Mouse (Mus musculus) kidney, postnatal 10 days (tissue): ENCODE measurements at regions not wholly inside any gene's neighbourhood (a gene's known extent, or its start where the extent isn't known, plus 50 kb on each side); places are given as distances from the start of the nearest gene placed in this dataset.
A peak's percentile ranks its signal among the peaks of the same experiment; 100 is the strongest.

Source experiments
- DNase-seq: peaks from one replicate; pipeline ENCODE4 v3.0.0; 2021; ENCODE audit warnings: mixed read lengths

GRCm38 (mm10) chr13:94619511-94619910, 169.2 kb upstream of the Tbca start:
- no peak for DNase-seq

- DNase-seq = no peak
These were observed 158.7 kb upstream of the Tbca start for GRCm38 (mm10) chr13:94630055-94630454.

- no peak for DNase-seq
These were observed 158.0 kb upstream of the Tbca start for GRCm38 (mm10) chr13:94630685-94631084.

- DNase-seq = no peak
These were observed 156.0 kb upstream of the Tbca start for GRCm38 (mm10) chr13:94632730-94633129.

GRCm38 (mm10) chr13:94640336-94640735, 148.4 kb upstream of the Tbca start:
- no peak for DNase-seq

- DNase-seq = peak; percentile 43
These were observed 143.2 kb upstream of the Tbca start for GRCm38 (mm10) chr13:94645241-94646206.

GRCm38 (mm10) chr13:94646326-94646725, 142.4 kb upstream of the Tbca start:
- no peak for DNase-seq

- no peak for DNase-seq
These were observed 141.7 kb upstream of the Tbca start for GRCm38 (mm10) chr13:94646781-94647555.

- DNase-seq = no peak
These were observed 141.1 kb upstream of the Tbca start for GRCm38 (mm10) chr13:94647566-94647965.

- no peak for DNase-seq
These were observed 137.8 kb upstream of the Tbca start for GRCm38 (mm10) chr13:94650951-94651350.

- no peak for DNase-seq
These were observed 121.1 kb upstream of the Tbca start for GRCm38 (mm10) chr13:94667604-94668003.

- no peak for DNase-seq
These were observed 120.4 kb upstream of the Tbca start for GRCm38 (mm10) chr13:94668276-94668675.

- DNase-seq = no peak
These were observed 119.5 kb upstream of the Tbca start for GRCm38 (mm10) chr13:94669106-94669683.

- no peak for DNase-seq
These were observed 118.4 kb upstream of the Tbca start for GRCm38 (mm10) chr13:94670266-94670665.

- no peak for DNase-seq
These were observed 117.7 kb upstream of the Tbca start for GRCm38 (mm10) chr13:94670961-94671360.

GRCm38 (mm10) chr13:94680492-94681168, 108.1 kb upstream of the Tbca start:
- no peak for DNase-seq

- DNase-seq = no peak
These were observed 107.1 kb upstream of the Tbca start for GRCm38 (mm10) chr13:94681606-94682005.

GRCm38 (mm10) chr13:94685191-94685590, 103.5 kb upstream of the Tbca start:
- no peak for DNase-seq

- DNase-seq = no peak
These were observed 101.4 kb upstream of the Tbca start for GRCm38 (mm10) chr13:94687295-94687694.

- no peak for DNase-seq
These were observed 82.1 kb upstream of the Tbca start for GRCm38 (mm10) chr13:94706641-94707053.

- no peak for DNase-seq
These were observed 81.1 kb upstream of the Tbca start for GRCm38 (mm10) chr13:94707371-94708280.

- DNase-seq = no peak
These were observed 79.9 kb upstream of the Tbca start for GRCm38 (mm10) chr13:94708786-94709185.
